Mouse (Mus musculus) cerebellum, adult 2 months (tissue): ENCODE data around the gene Gtpbp1. TPM values are rescaled to one million over a fixed set of nuclear protein-coding genes. Genes with fewer than 3 reads are reported as not detected.

Source experiments
- DNase-seq, 2 experiments: peaks; one replicate each; pipeline ENCODE4 v3.0.0; 2021
- H3K27ac ChIP-seq: fragments of 200-500 bp; 2 replicates; pipeline ENCODE4 v1.5.1; 2012; ENCODE audit warnings: low read length, control low read depth, inconsistent platforms; ENCODE audit not compliant: insufficient read depth
- H3K27me3 ChIP-seq: fragments of 200-500 bp; 2 replicates; pipeline ENCODE4 v1.6.1; 2012; ENCODE audit warnings: inconsistent platforms, mild to moderate bottlenecking, low read length, moderate library complexity; ENCODE audit not compliant: control insufficient read depth, insufficient read depth
- H3K4me1 ChIP-seq: fragments of 200-500 bp; 2 replicates; pipeline ENCODE4 v1.6.1; 2011; ENCODE audit warnings: low read length; ENCODE audit not compliant: control insufficient read depth, insufficient read depth
- H3K4me3 ChIP-seq: fragments of 200-500 bp; replicated peaks from 2 replicates; pipeline ENCODE3; 2011; ENCODE audit warnings: mild to moderate bottlenecking, low read depth, low read length, control low read depth; ENCODE audit not compliant: insufficient read depth
- CTCF ChIP-seq: fragments of 200-500 bp; IDR thresholded peaks from 2 replicates; pipeline ENCODE4 v1.5.1; 2011; ENCODE audit warnings: low read depth, mild to moderate bottlenecking, control low read depth, low read length, moderate library complexity, borderline replicate concordance; ENCODE audit not compliant: insufficient read depth
- POLR2A ChIP-seq: fragments of 200-500 bp; IDR thresholded peaks from 2 replicates; pipeline ENCODE4 v1.6.1; 2011; ENCODE audit warnings: low read length, control low read depth, borderline replicate concordance; ENCODE audit not compliant: insufficient read depth
- WGBS: fragments of 180-500 bp; shearing (Covaris S2); methylation state at CpG from one replicate; pipeline ENCODE4 v1.1.7; 2018; 5-methylcytosine and 5-hydroxymethylcytosine counted together
- polyA plus RNA-seq: library from polyadenylated mRNA; depleted of rRNA; stranded (reverse); fragments of >200 nt; gene quantifications from 2 replicates; pipeline ENCODE4 v1.2.3, GENCODE M21; 2012; rRNA removed

The Gtpbp1 gene
- 52.5 and 59.5 TPM in 2 replicates for polyA plus RNA-seq

GRCm38 (mm10) chr15:79690426-79691022 is at the start of gene Gtpbp1:
TSS of gene Gtpbp1 (plus strand) at chr15:79690845.
- H3K27ac ChIP-seq, result 0 out of 2 replicates have a peak within 1 kb of the TSS, but pooled peaks have one; percentile 6
- no peaks in the 10 kb centered on the region for H3K27me3 ChIP-seq
- peaks cover 11% of the 10 kb centered on the region for H3K4me1 ChIP-seq
- peak; percentile 97 to 100 for DNase-seq
- WGBS, result under 1% methylated on average over 45 of the region's 45 CpGs
- H3K4me3 ChIP-seq, result peak within 1 kb of the TSS; percentile 66
- TF ChIP-seq CTCF (no peak), POLR2A (peak; percentile 53; the same call in 1 of the 2 replicates)

GRCm38 (mm10) chr15:79641135-79641817 is 49.4 kb upstream of the Gtpbp1 start:
- Histone ChIP-seq H3K4me1 (no peaks in the 10 kb centered on the region), H3K4me3 (no peak overlapping the region), H3K27me3 (no peaks in the 10 kb centered on the region), H3K27ac (no peak overlapping the region)
- DNase-seq, result no peak
- 71% methylated on average over 12 of the region's 12 CpGs for WGBS
- TF ChIP-seq CTCF, result no peak
- TF ChIP-seq POLR2A, result no peak

- Histone ChIP-seq H3K4me3 (no peak overlapping the region), H3K27me3 (no peaks in the 10 kb centered on the region), H3K27ac (no peak overlapping the region), H3K4me1 (no peaks in the 10 kb centered on the region)
- no peak for DNase-seq
- no peak for TF ChIP-seq POLR2A
- TF ChIP-seq CTCF, result no peak
- WGBS, result 82% methylated on average over 2 of the region's 2 CpGs
Measured at GRCm38 (mm10) chr15:79645483-79645882, 45.2 kb upstream of the Gtpbp1 start.

DNA sequence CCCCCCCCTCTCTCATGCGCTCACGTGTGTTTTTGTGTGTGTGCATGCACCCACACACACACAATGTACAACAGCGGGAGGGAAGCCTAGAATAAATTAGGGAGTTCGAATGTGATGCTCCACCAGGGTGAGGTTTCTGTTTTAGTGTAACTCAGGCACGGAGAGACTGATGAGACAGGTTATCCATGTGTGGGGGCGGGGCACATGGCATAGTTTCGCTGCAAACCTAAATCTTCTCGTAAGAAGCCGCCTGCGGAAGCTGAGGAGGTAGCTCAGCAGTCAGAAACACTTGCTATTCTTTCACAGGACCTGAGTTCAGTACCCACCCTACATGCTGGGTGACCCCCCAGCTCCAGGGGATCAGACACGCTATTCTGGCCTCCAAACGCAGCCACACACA is 42.5 kb upstream of the Gtpbp1 start:
- TF ChIP-seq POLR2A (no peak), CTCF (no peak)
- Histone ChIP-seq H3K4me3 (no peak overlapping the region), H3K27ac (no peak overlapping the region), H3K27me3 (no peaks in the 10 kb centered on the region), H3K4me1 (no peaks in the 10 kb centered on the region)
- 89% methylated on average over 12 of the region's 12 CpGs for WGBS
- DNase-seq, result no peak

DNA sequence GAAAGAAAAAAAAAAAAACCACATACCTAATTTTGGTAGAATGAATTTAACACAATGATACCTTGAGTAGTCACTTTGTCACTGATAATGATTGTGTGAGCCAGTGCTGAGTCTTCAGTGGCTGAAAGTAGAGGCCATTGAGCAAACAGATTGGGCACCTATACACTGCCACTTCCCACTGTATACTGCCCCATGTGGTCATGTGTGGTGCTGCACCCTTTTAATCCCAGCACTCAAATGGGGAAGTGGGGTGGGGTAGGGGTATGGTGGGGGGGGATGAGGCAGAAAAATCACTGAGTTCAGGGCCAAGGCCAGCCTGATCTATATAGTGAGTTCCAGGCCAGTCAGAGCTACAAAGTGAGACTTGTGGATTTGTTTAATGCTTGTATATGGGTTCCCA is 40.1 kb upstream of the Gtpbp1 start:
- TF ChIP-seq POLR2A (no peak), CTCF (peak; percentile 52; the same call in 1 of the 2 replicates)

GRCm38 (mm10) chr15:79651481-79651880 is 39.2 kb upstream of the Gtpbp1 start:
- Histone ChIP-seq H3K4me3 (no peak overlapping the region), H3K27me3 (no peaks in the 10 kb centered on the region), H3K27ac (no peak overlapping the region), H3K4me1 (no peaks in the 10 kb centered on the region)
- WGBS, result 79% methylated on average over 4 of the region's 4 CpGs
- TF ChIP-seq POLR2A, result no peak
- TF ChIP-seq CTCF, result peak; percentile 28; the same call in 1 of the 2 replicates
- no peak for DNase-seq

More for the DNA sequence above, 40.1 kb upstream of the Gtpbp1 start:
- Histone ChIP-seq H3K4me1 (no peaks in the 10 kb centered on the region), H3K27me3 (no peaks in the 10 kb centered on the region), H3K27ac (no peak overlapping the region), H3K4me3 (no peak overlapping the region)
- no peak for DNase-seq

- no peak for DNase-seq
- Histone ChIP-seq H3K4me3 (no peak overlapping the region), H3K27ac (no peak overlapping the region), H3K4me1 (no peaks in the 10 kb centered on the region), H3K27me3 (no peaks in the 10 kb centered on the region)
- TF ChIP-seq POLR2A (no peak), CTCF (no peak)
- 81% methylated on average over 14 of the region's 14 CpGs for WGBS
Measured at GRCm38 (mm10) chr15:79656451-79656850, 34.2 kb upstream of the Gtpbp1 start.
